Mouse (Mus musculus) kidney, embryonic 15.5 days (tissue): Measurements from ENCODE around the gene Rassf3. TPM values are rescaled to one million over a fixed set of nuclear protein-coding genes. Genes with fewer than 3 reads are reported as not detected.

ENCODE experiments used
- ATAC-seq: fragments of 200-750 bp; cut with Nextera tagmentation; replicated peaks from 2 replicates; pipeline ENCODE4 v1.8.0; 2017; ENCODE audit warnings: moderate TSS enrichment; ENCODE audit not compliant: low FRiP score
- H3K27ac ChIP-seq: fragments of 300-500 bp; sonication (generic); 2 replicates; pipeline ENCODE4 v1.5.1; 2015; ENCODE audit warnings: mild to moderate bottlenecking, inconsistent platforms
- H3K27me3 ChIP-seq: fragments of 300-500 bp; sonication (generic); 2 replicates; pipeline ENCODE4 v1.6.1; 2015; ENCODE audit warnings: inconsistent platforms
- H3K36me3 ChIP-seq: fragments of 300-500 bp; sonication (generic); 2 replicates; pipeline ENCODE4 v1.6.1; 2015; ENCODE audit warnings: inconsistent platforms
- H3K4me1 ChIP-seq: fragments of 300-500 bp; sonication (generic); 2 replicates; pipeline ENCODE4 v1.6.1; 2015; ENCODE audit warnings: inconsistent platforms
- H3K4me2 ChIP-seq: fragments of 300-500 bp; sonication (generic); 2 replicates; pipeline ENCODE4 v1.6.1; 2015; ENCODE audit warnings: moderate library complexity, mild to moderate bottlenecking, inconsistent platforms
- H3K4me3 ChIP-seq: fragments of 300-500 bp; sonication (generic); replicated peaks from 2 replicates; pipeline ENCODE4 v1.5.1; 2015; ENCODE audit warnings: mild to moderate bottlenecking, inconsistent platforms
- H3K9ac ChIP-seq: fragments of 300-500 bp; sonication (generic); 2 replicates; pipeline ENCODE4 v1.6.1; 2015; ENCODE audit warnings: mild to moderate bottlenecking, inconsistent platforms
- H3K9me3 ChIP-seq: fragments of 300-500 bp; sonication (generic); replicated peaks from 2 replicates; pipeline ENCODE4 v1.6.1; 2016; ENCODE audit warnings: inconsistent platforms
- WGBS: fragments of 180-500 bp; shearing (Covaris S2); methylation state at CpG from one replicate; pipeline ENCODE4 v1.1.7; 2015; ENCODE audit warnings: mixed read lengths; 5-methylcytosine and 5-hydroxymethylcytosine counted together
- polyA plus RNA-seq: library from polyadenylated mRNA; unstranded; fragments of >200 nt; fragmentation: Nextera tagmentation; extraction: Ambion mirVana; gene quantifications from 2 replicates; pipeline ENCODE4 v1.2.1, GENCODE M21; 2015

Rassf3 gene
- polyA plus RNA-seq, 1 experiment from 2014 or later: 13.8 TPM

DNA sequence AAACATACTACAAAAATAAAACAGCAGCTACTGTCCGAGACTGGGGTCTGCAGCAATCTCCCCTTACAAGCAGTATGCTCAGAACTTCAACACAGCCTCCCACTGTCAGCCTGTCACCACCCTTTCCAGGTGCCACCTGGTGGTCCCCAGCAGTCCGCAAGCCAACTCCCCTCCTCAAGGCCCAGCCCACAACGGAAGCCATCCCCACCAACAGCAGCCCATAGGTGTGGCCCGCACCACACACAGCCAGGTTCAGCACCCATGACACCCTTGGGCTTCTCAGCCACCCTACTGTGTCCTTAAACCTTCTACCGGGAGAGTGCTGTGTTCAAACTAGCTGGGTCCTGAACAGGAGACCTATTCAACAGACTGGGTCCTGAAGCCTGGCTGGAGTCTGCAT lies 51.1 kb downstream of the Rassf3 start:
- no peaks in the 10 kb centered on the region for H3K27me3 ChIP-seq
- H3K4me2 ChIP-seq: no peak overlapping the region
- ATAC-seq: no peak
- H3K36me3 ChIP-seq: no peaks in the 10 kb centered on the region
- H3K9me3 ChIP-seq: no peaks in the 10 kb centered on the region
- no peak overlapping the region for H3K4me3 ChIP-seq
- 88% methylated on average over 5 of the region's 5 CpGs for WGBS
- H3K4me1 ChIP-seq: peaks cover 93% of the 10 kb centered on the region
- H3K9ac ChIP-seq: no peak overlapping the region
- H3K27ac ChIP-seq: 0 out of 2 replicates have a peak overlapping the region, but pooled peaks have one; percentile 27

GRCm38 (mm10) chr10:121424455-121424854 lies 51.7 kb downstream of the Rassf3 start:
- Histone ChIP-seq H3K27me3 (no peaks in the 10 kb centered on the region), H3K4me3 (no peak overlapping the region), H3K36me3 (no peaks in the 10 kb centered on the region), H3K9me3 (no peaks in the 10 kb centered on the region), H3K27ac (peak overlapping the region; percentile 73; the same call in 1 of the 2 replicates), H3K4me2 (no peak overlapping the region), H3K4me1 (peaks cover 93% of the 10 kb centered on the region), H3K9ac (no peak overlapping the region)
- no peak for ATAC-seq
- WGBS: 74% methylated on average over 3 of the region's 3 CpGs

- H3K9ac ChIP-seq: no peak overlapping the region
- no peak overlapping the region for H3K4me3 ChIP-seq
- no peaks in the 10 kb centered on the region for H3K27me3 ChIP-seq
- no peaks in the 10 kb centered on the region for H3K36me3 ChIP-seq
- WGBS: 56% methylated on average over 16 of the region's 16 CpGs
- no peak for ATAC-seq
- H3K4me1 ChIP-seq: peaks cover 93% of the 10 kb centered on the region
- peak overlapping the region; percentile 73 for H3K27ac ChIP-seq
- H3K9me3 ChIP-seq: no peaks in the 10 kb centered on the region
- 0 out of 2 replicates have a peak overlapping the region, but pooled peaks have one; percentile 1 for H3K4me2 ChIP-seq
Observed at GRCm38 (mm10) chr10:121423541-121424349, 52.4 kb downstream of the Rassf3 start.

DNA sequence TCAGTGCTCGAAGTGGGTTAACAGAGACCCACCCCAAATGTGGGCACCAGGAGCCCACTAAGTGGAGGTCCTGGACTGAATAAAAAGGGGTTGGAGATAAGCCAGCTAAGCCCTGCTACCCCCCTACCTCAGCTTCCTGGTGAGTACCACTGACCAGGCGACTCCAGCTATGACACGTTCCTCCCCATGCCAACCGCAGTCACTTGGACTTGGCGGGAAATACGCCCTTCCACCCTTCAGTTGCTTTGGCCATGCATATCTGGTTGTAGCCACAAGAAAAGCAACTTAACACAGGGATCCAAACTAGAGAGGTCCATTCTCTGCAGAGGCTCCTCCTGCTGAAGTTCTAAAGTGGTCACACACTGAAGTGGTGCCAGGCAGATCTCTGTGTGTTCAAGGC lies 53.9 kb downstream of the Rassf3 start:
- 84% methylated on average over 6 of the region's 6 CpGs for WGBS
- ATAC-seq: no peak
- peaks cover 84% of the 10 kb centered on the region for H3K4me1 ChIP-seq

DNA sequence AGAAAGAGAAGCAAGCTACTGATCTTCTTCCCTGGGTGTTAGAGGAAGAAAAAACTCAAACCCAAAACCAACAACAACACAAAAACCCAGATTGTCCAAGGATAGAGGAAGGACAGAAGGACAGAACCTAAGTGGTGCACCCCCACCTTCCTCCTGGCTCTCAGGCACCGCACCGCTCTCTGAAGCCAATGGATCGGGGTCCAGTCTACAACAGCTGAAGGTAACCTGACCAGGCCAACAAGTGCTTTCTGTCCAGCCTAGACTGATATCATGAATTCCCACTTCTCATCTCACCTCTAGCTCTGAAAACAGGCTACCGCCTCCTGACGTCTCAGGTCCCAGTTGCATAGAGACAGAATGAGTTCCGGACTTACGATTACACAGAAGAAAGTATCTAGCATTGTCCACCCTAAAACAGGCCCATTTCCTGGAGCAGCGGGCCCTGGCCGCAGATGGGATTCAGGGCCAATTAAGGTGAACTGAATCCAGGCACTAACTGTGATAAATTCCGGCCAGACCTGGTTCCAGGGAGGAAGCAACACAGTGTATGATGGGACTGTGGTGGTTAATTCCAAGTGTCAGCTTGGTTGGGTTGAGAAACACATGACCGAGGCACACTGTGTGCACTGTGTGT lies 54.4 kb downstream of the Rassf3 start:
- no peak overlapping the region for H3K27ac ChIP-seq

More for the DNA sequence above, 53.9 kb downstream of the Rassf3 start:
- no peak overlapping the region for H3K9ac ChIP-seq
- no peaks in the 10 kb centered on the region for H3K9me3 ChIP-seq
- H3K4me2 ChIP-seq: no peak overlapping the region
- H3K4me3 ChIP-seq: no peak overlapping the region
- H3K27me3 ChIP-seq: no peaks in the 10 kb centered on the region
- no peak overlapping the region for H3K27ac ChIP-seq
- H3K36me3 ChIP-seq: no peaks in the 10 kb centered on the region

DNA sequence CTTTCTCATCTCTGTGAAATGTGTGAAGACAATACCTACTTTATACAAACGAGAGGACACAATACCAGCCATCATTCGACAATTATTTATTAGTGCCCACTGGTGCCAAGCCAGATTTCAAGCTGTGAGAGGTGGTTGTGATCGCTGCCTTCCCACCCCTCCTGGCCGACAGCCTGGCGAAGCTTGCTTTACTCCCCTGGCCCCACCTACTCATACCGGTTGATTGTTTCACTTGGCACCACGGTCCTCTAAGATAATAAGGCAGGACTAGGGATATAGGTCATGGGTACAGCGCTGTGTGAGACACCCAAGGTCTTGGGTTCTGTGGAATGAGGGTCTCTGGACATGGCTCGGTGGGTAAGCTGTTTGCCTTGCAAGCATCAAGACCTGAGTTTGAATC lies 55.1 kb downstream of the Rassf3 start:
- WGBS: 65% methylated on average over 9 of the region's 9 CpGs
- 0 out of 2 replicates have a peak overlapping the region, but pooled peaks have one; percentile 30 for H3K27ac ChIP-seq
- H3K9ac ChIP-seq: no peak overlapping the region
- no peaks in the 10 kb centered on the region for H3K27me3 ChIP-seq
- 0 out of 2 replicates have a peak, but pooled peaks cover 1% of the 10 kb centered on the region for H3K36me3 ChIP-seq
- H3K4me2 ChIP-seq: no peak overlapping the region
- no peak overlapping the region for H3K4me3 ChIP-seq
- H3K4me1 ChIP-seq: peaks cover 85% of the 10 kb centered on the region
- H3K9me3 ChIP-seq: no peaks in the 10 kb centered on the region
- no peak for ATAC-seq

More for the DNA sequence above, 54.4 kb downstream of the Rassf3 start:
- H3K4me3 ChIP-seq: no peak overlapping the region
- H3K4me1 ChIP-seq: peaks cover 84% of the 10 kb centered on the region
- no peak for ATAC-seq
- H3K4me2 ChIP-seq: no peak overlapping the region
- 84% methylated on average over 11 of the region's 11 CpGs for WGBS
- H3K27me3 ChIP-seq: no peaks in the 10 kb centered on the region
- H3K36me3 ChIP-seq: no peaks in the 10 kb centered on the region
- no peaks in the 10 kb centered on the region for H3K9me3 ChIP-seq
- no peak overlapping the region for H3K9ac ChIP-seq

DNA sequence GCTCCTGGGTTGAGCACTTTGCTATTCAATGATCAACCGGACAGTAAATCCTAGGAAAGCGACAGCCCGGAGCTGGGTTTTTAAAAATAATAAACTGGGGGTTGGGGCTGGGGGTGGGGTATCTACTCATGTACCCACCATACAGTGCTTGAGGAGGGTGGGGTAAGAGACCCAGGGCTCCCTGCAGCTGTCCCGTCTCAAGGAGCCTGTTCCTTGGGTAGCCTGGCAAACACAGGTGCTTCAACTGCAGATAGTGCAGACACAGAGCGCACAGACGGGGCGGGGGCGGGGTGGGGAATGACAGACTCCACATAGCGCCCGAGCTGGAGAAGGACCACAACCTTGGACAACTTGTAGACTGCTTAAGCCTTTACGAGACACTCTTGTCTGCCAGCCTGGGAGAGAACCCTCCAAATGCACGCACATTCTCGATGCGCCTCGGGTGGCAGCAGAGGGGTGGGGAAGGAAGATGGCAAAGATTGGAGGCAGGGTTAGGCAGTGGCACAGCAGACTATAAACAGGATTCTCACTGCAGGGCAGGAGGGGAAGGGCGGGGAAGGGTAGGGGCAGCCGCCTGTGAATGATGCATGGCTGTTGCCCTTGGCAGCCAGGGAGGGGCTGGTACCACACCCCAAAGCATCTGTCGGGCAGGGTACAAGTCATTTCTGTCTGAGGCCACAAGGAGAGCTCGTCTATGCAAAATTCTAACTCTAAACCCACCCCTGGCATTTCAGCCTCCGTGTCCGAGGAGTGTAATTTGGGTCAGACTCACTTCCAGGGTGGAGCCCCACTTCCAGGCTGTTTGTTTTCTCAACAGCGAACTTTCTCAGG lies 56.3 kb downstream of the Rassf3 start:
- H3K4me3 ChIP-seq: no peak overlapping the region
- no peak overlapping the region for H3K9ac ChIP-seq
- 29% methylated on average over 22 of the region's 22 CpGs for WGBS
- H3K9me3 ChIP-seq: no peaks in the 10 kb centered on the region
- no peaks in the 10 kb centered on the region for H3K27me3 ChIP-seq
- H3K4me1 ChIP-seq: peaks cover 76% of the 10 kb centered on the region
- ATAC-seq: peak; percentile 79
- peaks cover 11% of the 10 kb centered on the region; the same call in 1 of the 2 replicates for H3K36me3 ChIP-seq
- peak overlapping the region; percentile 24 for H3K4me2 ChIP-seq
- H3K27ac ChIP-seq: peak overlapping the region; percentile 48

DNA sequence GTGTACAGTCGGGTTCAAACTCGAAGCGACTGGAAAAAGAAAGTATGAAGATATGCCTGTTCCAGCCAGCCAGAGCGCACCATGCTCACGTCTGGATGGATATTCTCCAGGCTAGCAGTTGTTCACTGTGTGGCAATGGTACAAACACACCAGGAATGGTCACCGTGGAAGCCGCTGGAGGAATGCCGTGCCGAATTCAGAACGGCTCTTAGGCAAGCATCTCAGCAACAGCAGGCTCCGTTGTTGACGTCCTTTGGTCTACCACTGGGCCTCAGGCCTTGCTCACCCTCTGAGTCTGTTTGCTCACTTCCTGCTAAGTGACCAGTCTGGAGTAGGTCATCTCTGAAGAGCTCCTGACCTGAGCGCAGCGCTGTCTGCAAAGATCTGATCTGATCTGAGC lies 57.3 kb downstream of the Rassf3 start:
- Histone ChIP-seq H3K4me1 (peaks cover 69% of the 10 kb centered on the region), H3K27me3 (no peaks in the 10 kb centered on the region), H3K9ac (no peak overlapping the region), H3K36me3 (peaks cover 17% of the 10 kb centered on the region; the same call in 1 of the 2 replicates), H3K4me3 (no peak overlapping the region), H3K4me2 (no peak overlapping the region), H3K9me3 (no peaks in the 10 kb centered on the region), H3K27ac (no peak overlapping the region)
- ATAC-seq: no peak
- WGBS: 86% methylated on average over 14 of the region's 14 CpGs

DNA sequence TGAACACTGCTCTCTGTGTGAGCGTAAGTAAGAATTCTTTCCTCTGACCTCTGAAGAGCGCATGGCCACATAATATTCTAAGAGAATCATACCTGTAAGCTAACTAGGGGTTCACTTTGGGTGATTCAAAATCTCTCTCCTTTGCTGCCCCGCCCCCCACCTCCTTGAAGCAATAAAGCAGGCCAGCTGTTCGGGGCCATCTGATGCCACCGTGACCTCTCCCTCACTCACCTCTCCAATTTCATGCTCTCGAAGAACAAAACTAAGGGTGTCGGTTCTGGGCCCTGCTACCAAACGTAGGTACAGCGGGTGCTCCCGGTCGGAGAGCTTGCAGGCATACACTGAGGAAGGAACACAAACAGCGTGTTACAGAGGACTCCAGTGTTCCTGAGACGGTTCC lies 62.0 kb downstream of the Rassf3 start:
- peaks cover 33% of the 10 kb centered on the region for H3K36me3 ChIP-seq
- WGBS: 56% methylated on average over 13 of the region's 13 CpGs
- ATAC-seq: no peak

DNA sequence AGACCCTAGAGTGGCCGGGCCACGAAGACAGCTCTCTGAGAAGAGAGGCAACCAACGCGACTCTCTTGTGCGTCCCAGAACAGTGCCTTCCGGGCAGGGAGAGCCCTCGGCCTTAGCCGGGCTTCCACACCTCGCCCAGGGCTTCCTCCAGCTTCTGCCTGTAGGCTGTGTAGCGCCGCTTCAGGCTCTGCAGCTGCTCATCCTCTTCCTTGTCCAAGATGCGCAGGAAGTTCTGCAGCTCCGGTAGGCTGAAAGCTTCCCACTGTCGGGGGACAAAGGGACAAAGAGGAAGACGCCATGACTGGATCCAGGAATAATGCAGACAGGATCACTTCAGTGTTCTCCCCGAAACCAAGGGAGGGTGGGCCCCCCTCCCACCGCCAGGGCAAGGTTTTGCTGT lies 63.3 kb downstream of the Rassf3 start:
- WGBS: 83% methylated on average over 17 of the region's 17 CpGs
- H3K9ac ChIP-seq: no peak overlapping the region
- H3K4me2 ChIP-seq: no peak overlapping the region
- peak overlapping the region; percentile 30; the same call in 1 of the 2 replicates for H3K27ac ChIP-seq
- H3K4me1 ChIP-seq: peaks cover 39% of the 10 kb centered on the region
- ATAC-seq: no peak
- H3K4me3 ChIP-seq: no peak overlapping the region
- peaks cover 33% of the 10 kb centered on the region for H3K36me3 ChIP-seq
- no peaks in the 10 kb centered on the region for H3K9me3 ChIP-seq
- no peaks in the 10 kb centered on the region for H3K27me3 ChIP-seq

More for the DNA sequence above, 62.0 kb downstream of the Rassf3 start:
- H3K27me3 ChIP-seq: no peaks in the 10 kb centered on the region
- H3K4me3 ChIP-seq: no peak overlapping the region
- no peaks in the 10 kb centered on the region for H3K9me3 ChIP-seq
- no peak overlapping the region for H3K4me2 ChIP-seq
- no peak overlapping the region for H3K27ac ChIP-seq
- H3K9ac ChIP-seq: no peak overlapping the region
- H3K4me1 ChIP-seq: peaks cover 45% of the 10 kb centered on the region

GRCm38 (mm10) chr10:121411721-121412455 lies 64.3 kb downstream of the Rassf3 start:
- peaks cover 31% of the 10 kb centered on the region for H3K4me1 ChIP-seq
- ATAC-seq: no peak
- H3K27ac ChIP-seq: 0 out of 2 replicates have a peak overlapping the region, but pooled peaks have one; percentile 30
- 61% methylated on average over 11 of the region's 11 CpGs for WGBS
- peaks cover 33% of the 10 kb centered on the region for H3K36me3 ChIP-seq
- H3K27me3 ChIP-seq: no peaks in the 10 kb centered on the region
- no peaks in the 10 kb centered on the region for H3K9me3 ChIP-seq
- H3K4me2 ChIP-seq: no peak overlapping the region
- H3K9ac ChIP-seq: no peak overlapping the region
- no peak overlapping the region for H3K4me3 ChIP-seq
